Mouse (Mus musculus) yolk sac, embryonic 10.5 days (tissue): ENCODE measurements around the gene Nsun2.
A peak's percentile ranks its signal among the peaks of the same experiment; 100 is the strongest.
"Not testable (repeated sequence)": the region's sequence is repeated elsewhere in the genome, so short reads cannot be mapped to it uniquely, and the experiment has no call there.

Experiments used
- DNase-seq: peaks from one replicate; pipeline ENCODE4 v3.0.0-alpha.2; 2017; ENCODE audit warnings: low spot score

The Nsun2 gene

GRCm38 (mm10) chr13:69593453-69593852, 59.9 kb downstream of the Nsun2 start:
- DNase-seq = no peak

- no peak for DNase-seq
Measured at GRCm38 (mm10) chr13:69594577-69595256, 61.2 kb downstream of the Nsun2 start.

GRCm38 (mm10) chr13:69595911-69596310, 62.4 kb downstream of the Nsun2 start:
- DNase-seq = no peak

GRCm38 (mm10) chr13:69596515-69596914, 63.0 kb downstream of the Nsun2 start:
- no peak for DNase-seq

- DNase-seq = no peak
Measured at GRCm38 (mm10) chr13:69598867-69599266, 65.3 kb downstream of the Nsun2 start.

GRCm38 (mm10) chr13:69600863-69601262, 67.3 kb downstream of the Nsun2 start:
- DNase-seq = not testable (repeated sequence)

- DNase-seq = no peak
Measured at GRCm38 (mm10) chr13:69601321-69601720, 67.8 kb downstream of the Nsun2 start.

GRCm38 (mm10) chr13:69604670-69605069, 71.1 kb downstream of the Nsun2 start:
- no peak for DNase-seq

- no peak for DNase-seq
Measured at GRCm38 (mm10) chr13:69608734-69609133, 75.2 kb downstream of the Nsun2 start.

- DNase-seq = no peak
Measured at GRCm38 (mm10) chr13:69610751-69611397, 77.3 kb downstream of the Nsun2 start.

- DNase-seq = peak; percentile 100
Measured at GRCm38 (mm10) chr13:69611398-69612174, 78.0 kb downstream of the Nsun2 start, which contains the start of gene Srd5a1. TSS of gene Srd5a1 (minus strand) at chr13:69611442.

- DNase-seq = no peak
Measured at GRCm38 (mm10) chr13:69612175-69612544, 78.6 kb downstream of the Nsun2 start.

GRCm38 (mm10) chr13:69616716-69617115, 83.2 kb downstream of the Nsun2 start:
- DNase-seq = no peak

GRCm38 (mm10) chr13:69623843-69624242, 90.3 kb downstream of the Nsun2 start:
- DNase-seq = no peak

GRCm38 (mm10) chr13:69624510-69624909, 91.0 kb downstream of the Nsun2 start:
- DNase-seq = no peak

GRCm38 (mm10) chr13:69627941-69628340, 94.4 kb downstream of the Nsun2 start:
- no peak for DNase-seq

- no peak for DNase-seq
Measured at GRCm38 (mm10) chr13:69630576-69630975, 97.0 kb downstream of the Nsun2 start.

- no peak for DNase-seq
Measured at GRCm38 (mm10) chr13:69631111-69631510, 97.6 kb downstream of the Nsun2 start.

- DNase-seq = no peak
Measured at GRCm38 (mm10) chr13:69631659-69632058, 98.1 kb downstream of the Nsun2 start.

GRCm38 (mm10) chr13:69633551-69633950, 100.0 kb downstream of the Nsun2 start:
- no peak for DNase-seq

- no peak for DNase-seq
Measured at GRCm38 (mm10) chr13:69633988-69634387, 100.4 kb downstream of the Nsun2 start.

- not testable (repeated sequence) for DNase-seq
Measured at GRCm38 (mm10) chr13:69635836-69636235, 102.3 kb downstream of the Nsun2 start.

- peak; percentile 45 for DNase-seq
Measured at GRCm38 (mm10) chr13:69636375-69636774, 102.8 kb downstream of the Nsun2 start.
